Mouse (Mus musculus): ENCODE data around the gene Uspl1. TPM values are rescaled to one million over a fixed set of nuclear protein-coding genes. Genes with fewer than 3 reads are reported as not detected.

Uspl1 gene
- polyA plus RNA-seq, 1 experiment: 3.7 TPM

DNA sequence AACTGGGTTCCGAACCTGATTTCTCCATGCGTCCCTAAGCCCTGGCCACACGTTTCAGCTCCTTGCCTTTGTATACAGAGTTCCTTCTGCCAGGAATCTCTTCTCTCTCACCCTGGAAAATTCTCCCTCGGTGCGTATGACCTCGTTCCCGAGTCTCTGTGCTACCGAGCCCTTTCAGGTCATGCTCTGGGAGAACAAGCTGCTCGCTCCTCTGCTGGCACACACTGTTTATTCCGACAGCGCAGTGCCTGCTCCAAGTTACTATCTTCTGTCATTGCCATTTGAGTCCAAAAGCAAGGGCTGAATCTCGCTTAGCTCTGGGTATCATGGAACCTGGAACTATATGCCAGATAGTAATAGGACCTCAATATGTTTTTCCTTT, 31.4 kb upstream of the Uspl1 start:
- H3K36me3 ChIP-seq (ENCODE audit: control insufficient read depth, insufficient read depth, low read length): no peaks in the 10 kb centered on the region
- 76% methylated on average over 12 of the region's 12 CpGs for WGBS
- no peak overlapping the region for H3K4me3 ChIP-seq (ENCODE audit: low read depth, low read length)
- no peaks in the 10 kb centered on the region for H3K4me1 ChIP-seq (ENCODE audit: control insufficient read depth, insufficient read depth, insufficient read length, low read length)
- TF ChIP-seq CTCF (IDR thresholded peaks at IDR 0.05; ENCODE audit: extremely low read depth, insufficient read length, insufficient replicate concordance, low read depth, low read length): no peak
- TF ChIP-seq POLR2A (IDR thresholded peaks at IDR 0.05; ENCODE audit: low read depth, low read length): no peak
- H3K27ac ChIP-seq (ENCODE audit: insufficient read depth, low read depth, low read length): no peak overlapping the region
- H3K27me3 ChIP-seq (ENCODE audit: control insufficient read depth, insufficient read depth, low read length): no peaks in the 10 kb centered on the region

DNA sequence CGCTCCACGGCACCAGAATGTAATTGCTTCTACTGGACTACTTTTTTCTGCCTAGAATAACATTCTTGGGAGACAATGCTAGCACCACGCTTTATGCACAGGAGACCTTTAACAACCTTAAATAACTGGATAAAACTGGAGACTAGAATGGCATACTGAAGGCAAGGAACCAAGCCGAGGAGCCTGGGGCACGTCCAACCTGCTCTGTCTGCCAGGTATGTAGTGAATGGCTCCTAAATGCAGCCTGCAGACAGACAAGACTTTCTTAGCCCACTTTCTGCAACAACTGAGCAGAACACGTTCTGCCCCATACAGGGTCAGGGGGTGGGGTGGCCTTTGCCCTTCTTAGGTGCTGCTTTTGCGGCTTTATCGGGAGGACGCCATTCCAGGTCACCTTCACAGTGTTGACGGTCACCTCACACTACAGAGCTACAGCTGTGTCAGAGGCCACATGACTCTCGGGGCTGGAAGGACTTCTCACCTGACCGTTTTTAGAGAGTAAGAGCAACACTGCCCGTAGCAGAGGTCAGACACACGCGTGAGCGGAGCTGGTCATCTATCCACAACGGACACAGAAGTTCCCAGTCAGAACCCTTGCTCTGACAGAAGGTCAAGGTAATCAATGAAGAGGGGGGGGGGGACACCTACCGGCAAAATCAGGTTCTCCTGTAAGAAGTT, 27.1 kb upstream of the Uspl1 start:
- no peak overlapping the region for H3K27ac ChIP-seq (ENCODE audit: insufficient read depth, low read depth, low read length)
- H3K27me3 ChIP-seq (ENCODE audit: control insufficient read depth, insufficient read depth, low read length): no peaks in the 10 kb centered on the region
- H3K4me1 ChIP-seq (ENCODE audit: control insufficient read depth, insufficient read depth, insufficient read length, low read length): no peaks in the 10 kb centered on the region
- H3K4me3 ChIP-seq (ENCODE audit: low read depth, low read length): no peak overlapping the region
- TF ChIP-seq CTCF (IDR thresholded peaks at IDR 0.05; ENCODE audit: extremely low read depth, insufficient read length, insufficient replicate concordance, low read depth, low read length): no peak
- no peak for TF ChIP-seq POLR2A (IDR thresholded peaks at IDR 0.05; ENCODE audit: low read depth, low read length)
- WGBS: 85% methylated on average over 18 of the region's 18 CpGs
- H3K36me3 ChIP-seq (ENCODE audit: control insufficient read depth, insufficient read depth, low read length): no peaks in the 10 kb centered on the region

DNA sequence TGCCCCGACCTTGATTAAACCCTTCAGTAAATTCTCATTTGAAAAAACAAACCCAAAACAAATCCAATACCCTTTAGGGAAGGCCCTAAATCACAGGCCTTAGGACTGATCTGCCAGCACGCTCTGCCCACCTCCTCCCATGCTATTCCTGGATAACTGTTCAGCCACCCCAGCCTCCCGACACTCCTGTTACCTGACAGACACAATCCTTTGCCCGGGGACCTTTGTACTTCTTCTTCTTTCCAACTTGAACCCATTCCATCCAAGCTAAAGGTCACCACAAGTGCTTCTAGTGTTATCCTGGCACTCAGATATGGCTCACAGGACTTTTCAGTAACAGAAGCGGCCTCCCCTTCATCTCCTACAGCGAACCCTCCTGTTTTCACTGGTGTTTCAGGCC, 25.1 kb upstream of the Uspl1 start:
- WGBS: 84% methylated on average over 6 of the region's 6 CpGs
- Histone ChIP-seq H3K27me3 (ENCODE audit: control insufficient read depth, insufficient read depth, low read length) (no peaks in the 10 kb centered on the region), H3K36me3 (ENCODE audit: control insufficient read depth, insufficient read depth, low read length) (no peaks in the 10 kb centered on the region), H3K4me3 (ENCODE audit: low read depth, low read length) (no peak overlapping the region), H3K4me1 (ENCODE audit: control insufficient read depth, insufficient read depth, insufficient read length, low read length) (no peaks in the 10 kb centered on the region), H3K27ac (ENCODE audit: insufficient read depth, low read depth, low read length) (no peak overlapping the region)
- TF ChIP-seq CTCF (IDR thresholded peaks at IDR 0.05; ENCODE audit: extremely low read depth, insufficient read length, insufficient replicate concordance, low read depth, low read length) (no peak), POLR2A (IDR thresholded peaks at IDR 0.05; ENCODE audit: low read depth, low read length) (no peak)

DNA sequence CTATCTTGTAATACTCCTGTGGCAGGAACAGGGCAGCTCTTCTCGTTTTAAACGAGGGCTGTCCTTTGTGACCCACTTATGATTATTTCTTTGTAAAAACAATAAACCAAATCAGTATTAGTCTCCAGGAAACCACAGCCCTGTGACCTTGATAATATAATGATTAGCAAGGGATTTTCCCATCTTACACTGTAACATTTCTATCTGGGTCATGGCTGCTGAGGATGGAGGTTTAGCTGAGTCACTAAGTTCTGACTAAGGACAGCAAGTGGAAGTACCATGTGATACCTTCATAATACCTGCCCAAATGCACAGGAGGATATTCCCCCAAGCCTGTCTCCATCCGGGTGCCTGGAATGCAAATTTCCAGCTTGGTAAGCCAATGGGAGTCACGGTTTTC, 23.7 kb upstream of the Uspl1 start:
- Histone ChIP-seq H3K27ac (ENCODE audit: insufficient read depth, low read depth, low read length) (no peak overlapping the region), H3K27me3 (ENCODE audit: control insufficient read depth, insufficient read depth, low read length) (no peaks in the 10 kb centered on the region), H3K36me3 (ENCODE audit: control insufficient read depth, insufficient read depth, low read length) (no peaks in the 10 kb centered on the region), H3K4me1 (ENCODE audit: control insufficient read depth, insufficient read depth, insufficient read length, low read length) (no peaks in the 10 kb centered on the region), H3K4me3 (ENCODE audit: low read depth, low read length) (no peak overlapping the region)
- 51% methylated on average over 4 of the region's 4 CpGs for WGBS
- TF ChIP-seq CTCF (IDR thresholded peaks at IDR 0.05; ENCODE audit: extremely low read depth, insufficient read length, insufficient replicate concordance, low read depth, low read length) (no peak), POLR2A (IDR thresholded peaks at IDR 0.05; ENCODE audit: low read depth, low read length) (no peak)

DNA sequence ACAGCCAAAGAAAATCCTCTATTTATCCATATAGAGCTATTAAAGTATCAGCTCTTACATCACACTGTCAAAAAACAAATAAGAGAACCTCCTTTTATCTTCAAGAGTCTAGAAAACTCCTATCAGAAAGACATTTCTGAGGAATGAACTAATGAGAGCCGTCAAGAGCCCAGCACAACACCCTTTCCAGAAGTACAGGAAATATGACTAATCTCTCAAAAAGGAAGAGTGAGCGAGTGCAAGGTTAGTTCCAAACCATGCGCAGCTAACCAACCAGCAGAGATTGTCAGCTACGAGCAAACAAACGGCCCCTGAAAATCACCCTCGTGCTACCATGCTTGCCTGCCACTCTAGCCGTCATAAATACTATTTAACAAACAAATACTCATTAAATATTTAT, 21.3 kb upstream of the Uspl1 start:
- H3K4me1 ChIP-seq (ENCODE audit: control insufficient read depth, insufficient read depth, insufficient read length, low read length): no peaks in the 10 kb centered on the region
- no peaks in the 10 kb centered on the region for H3K27me3 ChIP-seq (ENCODE audit: control insufficient read depth, insufficient read depth, low read length)
- H3K36me3 ChIP-seq (ENCODE audit: control insufficient read depth, insufficient read depth, low read length): no peaks in the 10 kb centered on the region
- no peak overlapping the region for H3K27ac ChIP-seq (ENCODE audit: insufficient read depth, low read depth, low read length)
- H3K4me3 ChIP-seq (ENCODE audit: low read depth, low read length): no peak overlapping the region
- WGBS: 52% methylated on average over 7 of the region's 7 CpGs
- TF ChIP-seq POLR2A (IDR thresholded peaks at IDR 0.05; ENCODE audit: low read depth, low read length): no peak
- no peak for TF ChIP-seq CTCF (IDR thresholded peaks at IDR 0.05; ENCODE audit: extremely low read depth, insufficient read length, insufficient replicate concordance, low read depth, low read length)

DNA sequence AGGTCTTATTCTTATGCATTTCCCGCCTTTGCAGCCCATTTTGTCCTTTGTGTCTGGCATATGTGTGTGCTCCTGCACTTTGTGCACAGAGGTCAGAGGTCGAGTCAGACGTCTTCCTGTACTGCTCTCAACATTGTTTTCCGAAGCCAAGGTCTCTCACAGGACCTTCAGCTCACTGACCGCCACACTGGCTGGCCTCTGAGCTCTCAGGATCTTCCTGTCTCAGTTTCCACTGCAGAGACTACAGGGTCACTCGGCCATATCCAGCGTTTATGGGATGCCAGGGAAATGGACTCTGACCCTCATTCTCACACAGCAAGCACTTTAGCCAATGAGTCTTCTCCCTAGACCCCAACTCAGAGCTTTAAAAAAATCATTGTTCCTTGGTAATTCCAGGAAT, 19.3 kb upstream of the Uspl1 start:
- Histone ChIP-seq H3K27ac (ENCODE audit: insufficient read depth, low read depth, low read length) (no peak overlapping the region), H3K27me3 (ENCODE audit: control insufficient read depth, insufficient read depth, low read length) (no peaks in the 10 kb centered on the region), H3K36me3 (ENCODE audit: control insufficient read depth, insufficient read depth, low read length) (no peaks in the 10 kb centered on the region), H3K4me1 (ENCODE audit: control insufficient read depth, insufficient read depth, insufficient read length, low read length) (no peaks in the 10 kb centered on the region), H3K4me3 (ENCODE audit: low read depth, low read length) (no peak overlapping the region)
- TF ChIP-seq CTCF (IDR thresholded peaks at IDR 0.05; ENCODE audit: extremely low read depth, insufficient read length, insufficient replicate concordance, low read depth, low read length): no peak
- 47% methylated on average over 7 of the region's 7 CpGs for WGBS

DNA sequence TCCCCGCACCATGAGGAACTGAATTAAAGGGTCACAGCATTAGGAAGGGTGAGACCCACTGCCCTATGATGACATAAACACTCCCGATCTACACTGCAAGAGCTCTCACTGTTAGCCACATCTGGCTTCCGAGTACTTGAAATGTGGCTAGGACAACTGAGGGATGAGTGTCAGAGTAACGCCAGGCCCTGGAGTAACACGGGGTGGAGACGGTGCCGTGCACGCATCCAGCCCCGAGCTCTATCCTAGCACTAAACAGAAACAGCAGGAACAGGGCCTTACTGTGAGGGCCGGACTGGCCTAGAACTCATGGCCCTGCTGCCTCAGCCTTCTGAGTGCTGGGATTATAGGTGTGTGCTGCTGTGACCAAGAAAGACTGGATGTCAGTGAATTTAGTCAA, 18.1 kb upstream of the Uspl1 start:
- H3K27me3 ChIP-seq (ENCODE audit: control insufficient read depth, insufficient read depth, low read length): no peaks in the 10 kb centered on the region
- no peak overlapping the region for H3K27ac ChIP-seq (ENCODE audit: insufficient read depth, low read depth, low read length)
- H3K36me3 ChIP-seq (ENCODE audit: control insufficient read depth, insufficient read depth, low read length): no peaks in the 10 kb centered on the region
- no peak for TF ChIP-seq POLR2A (IDR thresholded peaks at IDR 0.05; ENCODE audit: low read depth, low read length)
- TF ChIP-seq CTCF (IDR thresholded peaks at IDR 0.05; ENCODE audit: extremely low read depth, insufficient read length, insufficient replicate concordance, low read depth, low read length): no peak
- H3K4me3 ChIP-seq (ENCODE audit: low read depth, low read length): no peak overlapping the region
- no peaks in the 10 kb centered on the region for H3K4me1 ChIP-seq (ENCODE audit: control insufficient read depth, insufficient read depth, insufficient read length, low read length)
- WGBS: 97% methylated on average over 10 of the region's 10 CpGs
